Mouse (Mus musculus) olfactory bulb, adult 2 months (tissue): ENCODE data around the gene Ccdc60.

Source experiments
- CTCF ChIP-seq: fragments of 200-500 bp; IDR thresholded peaks from 2 replicates; pipeline ENCODE4 v1.5.1; 2012; ENCODE audit warnings: low read depth, mild to moderate bottlenecking, low read length, moderate library complexity; ENCODE audit not compliant: insufficient read depth
- POLR2A ChIP-seq: fragments of 200-500 bp; IDR thresholded peaks from 2 replicates; pipeline ENCODE4 v1.6.1; 2012; ENCODE audit warnings: mild to moderate bottlenecking, low read depth, low read length, moderate library complexity; ENCODE audit not compliant: insufficient read depth

DNA sequence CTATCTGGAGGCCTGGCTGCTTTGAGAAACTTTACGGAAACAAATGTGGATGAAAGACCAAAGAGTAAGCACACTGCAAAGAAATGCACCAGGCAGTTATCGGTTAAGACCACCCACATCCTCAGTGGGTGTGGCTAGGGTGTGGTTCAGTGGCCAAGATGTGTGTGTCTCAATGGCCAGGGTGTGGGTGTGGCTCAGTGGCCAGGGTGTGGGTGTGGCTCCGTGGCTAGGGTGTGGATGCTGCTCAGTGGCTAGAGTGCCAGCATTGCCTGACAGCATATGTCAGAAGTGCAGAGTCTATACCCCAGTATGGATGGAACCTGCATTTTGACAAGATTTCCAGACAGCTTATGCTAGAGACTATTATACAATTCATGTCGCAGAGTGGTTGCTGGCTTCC, 34.9 kb downstream of the Ccdc60 start:
- TF ChIP-seq CTCF (no peak), POLR2A (no peak)
